Mouse (Mus musculus) gastrocnemius, adult 2 months (tissue): ENCODE results near the gene Capza1. TPM values are rescaled to one million over a fixed set of nuclear protein-coding genes. Genes with fewer than 3 reads are reported as not detected.
"Not testable (repeated sequence)": the region's sequence is repeated elsewhere in the genome, so short reads cannot be mapped to it uniquely, and the experiment has no call there.

Source experiments
- DNase-seq: peaks from one replicate; pipeline ENCODE4 v3.0.0; 2022
- H3K27ac ChIP-seq: fragments of 200-600 bp; 2 replicates; pipeline ENCODE4 v1.8.1; 2022; ENCODE audit warnings: mild to moderate bottlenecking
- H3K4me3 ChIP-seq: fragments of 200-600 bp; 2 replicates; pipeline ENCODE4 v1.8.1; 2022; ENCODE audit warnings: mild to moderate bottlenecking, moderate library complexity
- CTCF ChIP-seq: fragments of 200-600 bp; IDR thresholded peaks from 2 replicates; pipeline ENCODE4 v1.8.1; 2022; ENCODE audit warnings: antibody characterized with exemption, mild to moderate bottlenecking, moderate library complexity
- intact Hi-C: fragments of 180-260 bp; cut with DNase I; formaldehyde crosslinking; loops from one replicate; pipeline ENCODE4 v1.15.1; 2025
- total RNA-seq, 2 experiments: library from RNA; stranded (reverse); gene quantifications; 2 replicates each; pipeline ENCODE4 v1.2.3; 2021

Gene Capza1
- total RNA-seq, 2 experiments from 2014 or later, result 23.5 to 25.5 TPM

DNA sequence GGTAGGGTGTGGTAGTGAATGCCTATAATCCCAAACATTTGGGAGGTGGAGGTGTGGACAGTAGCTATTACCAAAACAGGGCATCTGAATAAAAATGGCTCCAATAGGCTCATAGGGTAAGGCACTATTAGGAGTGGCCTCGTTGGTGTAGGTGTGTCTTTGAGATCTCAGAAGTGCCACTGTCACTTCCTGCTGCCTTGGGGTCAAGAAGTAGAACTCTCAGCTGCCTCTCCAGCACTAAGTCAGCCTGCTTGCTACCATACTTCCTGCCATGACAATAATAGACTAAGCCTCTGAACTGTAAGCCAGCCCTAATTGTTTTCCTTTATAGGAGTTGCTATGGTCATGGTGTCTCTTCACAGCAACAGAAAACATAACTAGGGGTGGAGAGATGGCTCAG is 8.2 kb downstream of the Capza1 start:
- TF ChIP-seq CTCF, result no peak
- Histone ChIP-seq H3K4me3 (no peak overlapping the region), H3K27ac (no peak overlapping the region; the same call in 1 of the 2 replicates)
- intact Hi-C loops, result no loop called here
- no peak for DNase-seq

DNA sequence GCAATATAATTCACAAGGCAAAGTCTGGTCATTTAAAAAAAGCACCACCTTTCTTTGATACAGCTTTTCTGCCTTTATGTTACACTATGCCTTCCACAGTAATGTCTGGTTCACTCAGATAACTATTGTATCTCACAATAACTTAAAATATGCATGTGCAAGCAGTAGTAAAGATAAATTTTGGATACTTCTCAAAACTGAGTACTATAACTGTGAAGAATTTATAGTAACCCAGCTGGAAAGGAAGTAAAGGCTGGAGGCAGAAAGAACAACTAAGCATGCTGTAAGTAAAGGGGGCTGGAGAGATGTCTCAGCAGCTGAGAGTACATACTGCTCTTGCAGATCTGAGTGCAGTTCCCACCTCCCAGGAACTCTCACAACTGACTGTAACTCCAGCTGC is 9.4 kb downstream of the Capza1 start:
- Histone ChIP-seq H3K4me3 (no peak overlapping the region), H3K27ac (no peak overlapping the region)
- no peak for TF ChIP-seq CTCF
- no peak for DNase-seq
- intact Hi-C loops, result no loop called here

DNA sequence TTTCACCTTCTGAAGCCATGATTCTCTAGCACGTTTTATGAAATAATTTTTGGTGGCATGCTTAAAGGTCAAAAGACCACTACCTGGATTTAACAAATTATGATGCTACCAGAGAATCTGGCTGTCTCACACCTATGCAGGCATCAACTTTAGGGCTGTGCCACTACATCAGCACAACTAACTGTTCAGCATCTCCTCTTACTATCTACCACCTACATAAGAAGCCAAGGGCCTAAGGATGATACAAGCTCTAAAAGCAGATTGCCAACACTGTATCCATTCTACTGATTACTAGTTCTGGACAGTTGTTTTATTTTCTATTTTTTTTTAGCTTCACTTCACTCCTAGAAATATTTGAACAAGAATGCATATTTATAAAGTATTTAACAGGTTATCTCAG is 9.8 kb downstream of the Capza1 start:
- Histone ChIP-seq H3K27ac (no peak overlapping the region), H3K4me3 (no peak overlapping the region)
- no peak for DNase-seq
- TF ChIP-seq CTCF, result no peak
- intact Hi-C loops, result no loop called here

DNA sequence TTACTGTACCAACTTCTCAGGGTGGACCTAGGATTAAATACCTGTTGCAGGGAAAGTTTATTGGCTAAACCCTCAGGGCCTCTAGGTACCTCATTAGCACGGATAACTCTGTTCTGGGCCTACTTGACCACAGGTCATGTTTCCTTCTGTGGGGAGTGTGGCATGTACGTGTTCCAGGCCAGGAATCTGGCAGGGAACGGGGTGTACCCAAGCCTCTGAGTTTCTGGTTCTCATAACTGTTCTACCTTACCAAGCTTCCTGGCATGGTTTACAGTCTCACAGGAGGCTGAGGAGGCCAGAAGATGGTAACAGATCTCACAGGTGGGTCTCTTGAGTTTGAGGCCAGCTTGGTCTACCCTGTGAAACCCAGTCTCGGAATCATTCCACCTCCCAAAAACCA is 17.7 kb downstream of the Capza1 start:
- DNase-seq, result peak; percentile 76
- intact Hi-C loops, result loop anchor here (2.0 kb wide), 1 partner anchor 18 kb away; the partner anchor contains the start of genes Capza1 and St7l
- no peak for TF ChIP-seq CTCF
- peak overlapping the region; percentile 67 for H3K27ac ChIP-seq
- H3K4me3 ChIP-seq, result no peak overlapping the region

DNA sequence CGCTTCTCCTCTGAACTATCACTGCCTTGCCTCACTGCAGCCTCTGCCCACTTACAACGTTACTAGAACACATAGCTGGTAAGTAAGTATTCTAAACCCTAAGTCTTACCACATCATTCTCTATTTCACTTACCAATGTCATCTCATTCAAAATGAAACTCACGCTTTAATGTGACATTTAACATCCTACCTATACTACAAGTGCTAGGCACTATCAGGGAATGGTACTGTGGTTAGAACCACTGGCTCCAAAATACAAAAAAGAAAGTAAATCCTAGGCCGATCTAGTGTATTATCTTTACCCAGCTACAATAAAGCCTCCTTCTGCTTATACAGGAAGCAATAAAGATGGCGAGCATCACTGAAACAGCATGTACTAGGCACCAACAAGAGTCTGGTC is 23.3 kb downstream of the Capza1 start:
- no peak for DNase-seq
- no peak overlapping the region for H3K27ac ChIP-seq
- no peak for TF ChIP-seq CTCF
- no peak overlapping the region for H3K4me3 ChIP-seq
- intact Hi-C loops, result no loop called here

DNA sequence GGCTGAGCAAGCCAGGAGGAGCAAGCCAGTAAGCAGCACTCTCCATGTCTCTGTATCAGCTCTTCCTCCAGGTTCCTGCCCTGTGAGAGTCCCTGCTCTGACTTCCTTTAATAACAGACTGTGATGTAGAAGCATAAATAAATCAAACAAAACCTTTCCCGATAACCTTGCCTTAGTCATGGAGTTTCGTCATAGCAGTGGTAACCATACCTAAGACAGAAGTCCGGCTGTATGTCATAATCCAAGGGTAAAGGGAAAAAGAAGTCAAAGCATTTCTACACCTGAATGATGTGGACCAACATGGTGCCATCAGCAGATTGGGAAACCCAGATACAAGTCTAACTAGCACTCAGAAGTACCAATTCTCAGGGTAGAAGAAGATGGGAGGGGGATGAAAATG is 28.5 kb downstream of the Capza1 start:
- H3K4me3 ChIP-seq, result no peak overlapping the region
- DNase-seq, result no peak
- intact Hi-C loops, result no loop called here
- H3K27ac ChIP-seq, result no peak overlapping the region
- TF ChIP-seq CTCF, result no peak

DNA sequence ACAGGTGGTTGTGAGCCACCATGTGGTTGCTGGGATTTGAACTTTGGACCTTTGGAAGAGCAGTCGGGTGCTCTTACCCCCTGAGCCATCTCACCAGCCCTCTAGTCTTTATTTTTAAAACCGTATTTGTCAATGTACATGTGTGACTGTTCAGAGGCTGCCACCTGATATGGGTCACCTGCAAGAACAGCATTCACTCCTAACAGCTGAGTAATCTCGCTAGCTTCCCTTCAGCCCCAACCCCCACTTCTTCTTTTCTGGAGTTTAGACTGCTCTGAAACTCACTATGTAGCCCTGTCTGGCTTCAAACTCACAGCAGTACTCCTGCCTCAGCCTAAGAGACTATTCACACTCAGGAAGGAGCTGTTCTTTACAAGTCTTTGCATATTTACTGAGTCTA is 41.9 kb downstream of the Capza1 start:
- TF ChIP-seq CTCF, result no peak
- intact Hi-C loops, result no loop called here
- no peak overlapping the region for H3K4me3 ChIP-seq
- DNase-seq, result no peak
- H3K27ac ChIP-seq, result no peak overlapping the region

DNA sequence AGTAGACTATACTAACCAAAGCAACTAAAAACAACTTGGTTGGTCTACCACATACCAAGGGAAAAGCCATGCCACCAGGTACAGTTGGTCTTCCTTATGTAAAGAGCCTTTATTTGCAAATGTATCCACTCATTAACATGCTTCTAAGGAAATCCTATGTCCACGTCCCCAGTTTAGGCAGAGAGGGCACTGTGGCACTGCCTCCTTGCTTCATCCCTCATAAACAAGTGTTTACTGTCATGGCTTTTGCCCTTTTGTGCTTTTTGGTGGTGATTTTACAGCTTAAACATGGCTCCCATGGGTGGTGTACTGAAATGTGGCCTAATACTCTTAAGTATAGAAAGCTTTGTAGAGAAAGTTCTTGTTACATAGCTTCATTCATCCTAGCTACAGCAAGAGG is 43.9 kb downstream of the Capza1 start:
- no peak for TF ChIP-seq CTCF
- DNase-seq, result no peak
- intact Hi-C loops, result no loop called here
- Histone ChIP-seq H3K27ac (no peak overlapping the region), H3K4me3 (no peak overlapping the region)

DNA sequence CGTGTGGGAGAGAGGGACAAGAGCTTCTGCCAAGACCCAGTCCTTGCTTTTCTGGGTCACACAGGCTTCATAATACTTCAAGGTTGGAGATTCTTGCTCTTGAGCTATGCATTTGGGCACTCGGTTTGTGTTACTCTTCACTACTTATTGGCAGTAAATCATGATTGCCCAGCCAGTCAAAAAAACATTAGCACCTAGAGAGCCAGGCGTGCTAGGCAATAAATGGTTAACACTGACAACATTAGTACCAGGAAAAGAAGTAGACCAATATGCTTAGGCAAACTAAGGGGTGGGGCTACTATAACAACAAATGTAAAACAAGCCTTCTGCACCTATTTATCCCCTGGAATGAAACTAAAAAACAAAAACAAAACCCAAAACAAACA is 45.6 kb downstream of the Capza1 start:
- no peak for TF ChIP-seq CTCF
- intact Hi-C loops, result loop anchor here (5.0 kb wide), 1 partner anchor 36 kb away; the partner anchor contains the start of genes Fam19a3 and Ppm1j
- Histone ChIP-seq H3K27ac (peak overlapping the region; percentile 83), H3K4me3 (peak overlapping the region; percentile 96)
- no peak for DNase-seq

DNA sequence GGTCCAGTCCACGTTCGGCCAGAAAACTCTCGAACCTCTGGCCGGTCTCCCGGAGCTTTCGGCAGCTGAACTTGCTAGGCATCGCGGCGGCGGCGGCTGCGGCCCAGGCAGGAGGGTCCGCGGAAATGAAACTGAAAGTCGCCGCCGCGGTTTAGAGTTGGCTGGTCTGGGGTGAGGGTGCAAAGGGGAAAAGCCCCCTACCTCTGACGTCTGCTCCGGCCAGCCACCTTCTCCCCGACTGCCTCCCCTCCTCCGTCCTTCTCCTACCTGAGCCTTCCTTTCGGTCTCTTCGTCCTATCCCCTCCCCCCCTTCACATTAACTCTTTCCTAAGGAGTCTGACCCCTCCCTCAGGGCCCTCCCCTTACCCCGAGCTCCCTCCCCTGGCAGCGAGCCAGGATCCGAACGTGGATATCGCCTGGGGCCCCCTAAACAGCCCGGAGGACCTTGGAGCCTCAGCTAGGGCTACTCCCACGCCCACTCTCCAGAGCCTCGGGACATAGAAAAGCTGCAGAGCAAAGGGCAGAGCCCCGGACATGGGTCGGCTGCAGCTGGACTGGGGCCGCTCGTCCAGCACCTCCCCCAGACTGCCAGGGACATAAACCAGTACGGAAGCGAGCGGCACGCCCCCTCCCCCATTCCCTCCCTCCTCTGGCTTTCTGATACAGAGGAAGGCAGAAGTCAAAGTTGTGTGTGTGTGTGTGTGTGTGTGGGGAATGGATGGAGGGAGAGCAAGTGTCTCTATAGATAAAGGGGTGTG is 46.1 kb downstream of the Capza1 start, which contains the start of gene Mov10:
TSS of gene Mov10 (minus strand) at position 573 of the 758 bp plus-strand sequence.
- H3K27ac ChIP-seq, result peak within 1 kb of the TSS; percentile 83
- peak within 1 kb of the TSS; percentile 96 for H3K4me3 ChIP-seq
- peak; percentile 76 for DNase-seq
- TF ChIP-seq CTCF, result no peak
- intact Hi-C loops, result loop anchor here (5.0 kb wide), 1 partner anchor 36 kb away; the partner anchor contains the start of genes Fam19a3 and Ppm1j

DNA sequence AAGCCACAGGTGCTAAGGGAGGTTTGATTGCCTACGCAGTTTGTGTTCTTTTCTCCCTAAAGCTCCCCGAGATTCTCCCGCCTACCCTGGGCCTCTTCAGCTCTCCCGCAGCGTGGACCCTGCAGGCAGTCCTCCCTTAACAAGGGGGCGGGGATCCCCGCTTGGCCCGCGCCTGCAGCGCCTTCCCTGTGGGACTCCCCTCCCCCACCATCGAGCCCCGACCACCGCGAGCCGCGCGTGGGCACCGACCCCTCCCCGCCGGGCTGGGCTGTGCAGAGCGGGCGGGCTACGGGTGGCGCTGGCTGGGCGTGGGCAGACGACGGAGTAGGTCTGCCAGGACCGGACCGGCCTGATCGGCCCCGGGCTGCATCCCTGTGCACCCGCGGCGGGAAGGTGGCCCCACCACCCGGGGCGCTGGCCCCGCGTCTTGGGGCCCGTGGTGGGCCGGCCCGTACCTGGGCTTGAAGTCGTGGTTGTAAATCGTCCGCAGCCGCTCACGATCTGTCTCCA is 46.8 kb downstream of the Capza1 start:
- DNase-seq, result peak; percentile 68
- Histone ChIP-seq H3K27ac (peak overlapping the region; percentile 83), H3K4me3 (peak overlapping the region; percentile 96)
- intact Hi-C loops, result loop anchor here (5.0 kb wide), 1 partner anchor 35 kb away; the partner anchor contains the start of genes Fam19a3 and Ppm1j
- no peak for TF ChIP-seq CTCF

DNA sequence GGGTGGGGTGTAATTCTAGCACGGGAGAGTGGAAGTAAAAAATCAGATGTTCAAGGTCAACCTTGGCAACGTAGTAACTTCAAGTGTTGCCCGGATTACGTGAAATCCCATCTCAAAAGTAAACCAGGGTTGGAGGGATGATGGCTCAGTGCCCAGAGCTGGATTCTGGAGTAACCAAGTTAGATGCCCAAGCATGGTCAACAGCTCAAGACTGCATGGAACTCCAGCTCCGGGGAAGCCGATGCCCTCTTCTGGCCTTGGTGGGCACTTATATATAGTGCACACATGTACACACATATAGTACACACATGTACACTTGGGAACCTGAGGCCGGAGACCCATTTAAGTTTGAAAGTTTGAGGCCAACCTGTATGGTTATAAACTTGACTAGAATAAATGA is 48.2 kb downstream of the Capza1 start:
- Histone ChIP-seq H3K27ac (no peak overlapping the region), H3K4me3 (no peak overlapping the region)
- no peak for TF ChIP-seq CTCF
- intact Hi-C loops, result loop anchor here (5.0 kb wide), 1 partner anchor 34 kb away; the partner anchor contains the start of genes Fam19a3 and Ppm1j
- DNase-seq, result no peak

DNA sequence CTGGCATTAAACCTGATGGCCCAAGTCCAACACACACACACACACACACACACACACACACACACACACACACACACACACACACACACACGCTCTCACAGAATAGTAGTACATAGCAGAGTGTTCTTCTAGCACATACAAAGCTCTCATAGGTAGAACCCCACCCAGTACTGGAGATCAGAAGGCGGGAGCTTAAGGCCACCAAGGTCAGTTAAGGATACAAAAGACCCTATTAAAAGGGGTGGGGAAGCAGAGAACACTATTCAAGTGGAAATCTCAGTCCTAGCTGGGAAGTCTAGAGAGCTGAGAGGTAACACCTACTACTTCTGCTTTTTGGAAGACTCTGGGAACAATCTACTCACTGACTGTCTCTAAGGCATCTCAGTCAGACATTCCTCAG is 49.0 kb downstream of the Capza1 start:
- no peak overlapping the region for H3K27ac ChIP-seq
- TF ChIP-seq CTCF, result no peak
- H3K4me3 ChIP-seq, result no peak overlapping the region
- intact Hi-C loops, result loop anchor here (5.0 kb wide), 1 partner anchor 33 kb away; the partner anchor contains the start of genes Fam19a3 and Ppm1j
- no peak for DNase-seq

DNA sequence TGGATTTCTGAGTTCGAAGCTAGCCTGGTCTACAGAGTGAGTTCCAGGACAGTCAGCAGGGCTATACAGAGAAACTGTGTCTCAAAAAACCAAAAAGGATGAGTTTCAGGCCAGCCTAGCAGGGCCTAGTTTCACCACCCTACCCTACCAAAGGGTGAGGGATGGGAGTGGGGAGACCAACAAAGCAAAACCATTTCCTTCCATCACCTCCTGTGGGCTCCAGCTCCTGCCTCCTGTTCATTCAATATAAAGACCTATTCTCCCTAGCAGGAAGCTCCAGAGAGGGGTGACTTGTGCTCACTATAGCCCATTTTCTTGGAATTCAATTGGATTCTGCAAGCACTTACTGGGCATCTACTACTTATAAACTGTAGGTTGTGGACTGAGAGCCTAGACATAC is 49.6 kb downstream of the Capza1 start:
- H3K27ac ChIP-seq, result no peak overlapping the region
- no peak for DNase-seq
- H3K4me3 ChIP-seq, result no peak overlapping the region
- intact Hi-C loops, result loop anchor here (5.0 kb wide), 1 partner anchor 32 kb away; the partner anchor contains the start of genes Fam19a3 and Ppm1j
- no peak for TF ChIP-seq CTCF

DNA sequence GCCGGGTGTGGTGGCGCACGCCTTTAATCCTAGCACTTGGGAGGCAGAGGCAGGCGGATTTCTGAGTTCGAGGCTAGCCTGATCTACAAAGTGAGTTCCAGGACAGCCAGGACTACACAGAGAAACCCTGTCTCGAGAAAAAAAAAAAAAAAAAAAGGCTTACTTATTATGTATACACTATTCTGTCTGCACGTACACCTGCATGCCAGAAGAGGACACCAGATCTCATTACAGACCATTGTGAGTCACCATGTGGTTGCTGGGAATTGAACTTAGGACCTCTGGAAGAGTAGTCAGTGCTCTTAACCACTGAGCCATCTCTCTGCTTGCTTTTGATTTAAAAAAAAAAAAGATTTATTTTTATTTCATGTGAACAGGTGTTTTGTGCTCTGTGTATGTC is 51.1 kb downstream of the Capza1 start:
- H3K27ac ChIP-seq, DNase-seq, H3K4me3 ChIP-seq, intact Hi-C loops: not testable (repeated sequence)
